Mouse (Mus musculus): Measurements from ENCODE around the gene 6030468B19Rik.
"Not testable (repeated sequence)": the region's sequence is repeated elsewhere in the genome, so short reads cannot be mapped to it uniquely, and the experiment has no call there.

The 6030468B19Rik gene

DNA sequence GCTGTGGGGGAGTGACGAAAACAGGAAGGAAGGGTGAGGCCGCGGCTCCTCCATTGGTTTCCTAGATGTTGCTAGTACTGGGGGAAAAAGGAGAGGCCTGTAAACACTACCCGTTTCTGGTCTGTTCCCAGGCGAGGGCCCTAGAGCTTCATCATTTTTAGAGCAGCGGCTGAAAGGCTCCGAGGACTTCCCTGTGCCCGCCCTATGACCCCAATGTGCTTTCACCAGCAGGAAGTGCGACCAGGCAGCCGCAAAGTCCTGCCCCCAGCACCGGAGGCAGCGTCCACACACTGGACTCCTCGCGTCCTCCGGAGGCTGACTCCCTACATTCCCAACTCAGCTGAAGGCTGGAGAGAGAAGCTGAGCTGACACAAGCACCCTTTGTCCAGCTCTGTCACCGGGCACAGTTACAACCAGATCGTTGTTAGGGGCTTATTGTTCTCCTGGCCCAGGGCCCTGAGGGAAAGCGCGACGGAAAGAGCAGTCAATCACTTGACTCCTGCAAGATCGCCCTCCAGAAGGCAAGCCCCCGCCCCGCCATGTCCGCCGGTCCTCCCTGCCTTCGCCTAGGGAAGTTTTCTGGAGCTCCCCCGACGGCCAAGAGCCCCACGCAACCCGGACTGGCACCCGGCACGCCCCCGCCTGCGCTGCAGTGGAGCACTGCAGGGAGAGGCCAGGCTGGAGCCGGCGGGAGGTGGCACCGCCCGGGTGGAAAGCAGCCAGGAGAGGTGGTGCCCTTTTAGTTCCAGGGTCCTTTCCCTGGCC, 17.8 kb upstream of the 6030468B19Rik start:
- no peak for DNase-seq

DNA sequence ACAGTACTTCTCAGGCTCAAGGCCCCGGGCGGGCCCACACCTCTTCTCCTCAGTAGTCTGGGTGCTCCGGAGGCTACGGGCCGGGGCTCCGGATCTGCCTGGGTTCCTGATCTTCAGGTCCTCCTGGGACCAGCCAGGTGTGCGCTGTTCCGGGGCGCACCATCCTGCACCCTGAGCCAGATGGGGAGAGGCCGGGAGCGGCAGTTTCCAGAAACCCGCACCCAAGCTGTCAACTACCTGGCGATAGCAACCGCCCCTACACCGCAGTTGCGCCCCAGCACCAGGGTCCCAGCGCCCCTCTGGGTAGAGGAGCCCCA, 17.3 kb upstream of the 6030468B19Rik start:
- DNase-seq: no peak

DNA sequence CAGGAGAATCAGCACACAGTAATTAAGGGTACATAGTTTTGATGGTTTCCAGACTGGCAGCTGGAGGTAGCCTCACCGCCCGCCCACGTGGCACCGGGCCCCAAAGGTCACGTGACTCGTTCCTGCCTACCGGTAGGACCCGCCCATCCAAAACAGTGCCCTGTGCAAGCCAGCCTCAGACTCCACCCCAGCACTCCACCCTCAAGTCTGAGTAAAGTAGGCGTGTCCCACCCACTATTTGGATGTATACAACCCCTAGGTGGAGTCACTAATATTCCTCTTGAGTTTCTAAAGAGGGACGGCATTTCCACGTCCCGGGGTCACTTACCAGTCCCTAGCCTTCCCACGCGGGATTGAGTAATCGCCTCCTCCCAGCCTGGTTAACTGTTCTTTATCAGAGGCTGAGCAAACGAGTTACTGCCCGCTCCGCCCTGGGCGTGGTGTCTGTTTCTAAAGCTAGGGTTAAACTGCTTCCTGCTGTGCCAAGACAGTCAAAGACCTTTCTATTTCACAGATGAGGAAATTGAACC, 16.8 kb upstream of the 6030468B19Rik start:
- DNase-seq: no peak

DNA sequence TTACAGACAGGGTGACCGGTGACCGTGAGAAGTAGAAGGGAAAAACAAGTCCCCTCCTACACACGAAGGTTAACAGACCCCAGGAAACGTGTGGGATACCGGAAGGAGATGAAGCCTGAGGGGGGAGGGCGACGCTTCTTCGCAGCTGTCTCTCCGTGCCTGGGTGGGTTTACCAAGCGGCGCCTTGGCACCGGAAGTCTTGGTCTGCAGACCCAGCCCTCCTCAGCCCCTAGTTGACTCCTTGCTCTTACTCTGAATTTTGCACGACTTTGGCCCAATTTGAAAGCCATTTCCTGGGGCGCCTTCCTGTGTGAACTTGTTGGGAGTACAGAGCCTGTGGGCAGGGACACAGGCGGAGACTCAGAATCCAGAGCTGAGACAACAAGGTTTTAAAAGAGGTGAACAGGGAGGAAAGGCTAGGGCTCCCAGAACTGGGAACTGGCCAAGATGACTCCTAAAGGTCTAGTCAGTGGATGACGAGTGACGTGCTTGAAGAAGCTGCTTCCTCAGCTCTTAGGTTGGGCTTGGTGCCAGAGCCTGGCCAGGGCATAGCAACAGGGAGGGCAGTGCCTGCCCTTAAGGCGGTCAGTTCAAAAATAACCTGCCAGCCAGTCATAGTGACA, 16.1 kb upstream of the 6030468B19Rik start:
- DNase-seq: no peak

DNA sequence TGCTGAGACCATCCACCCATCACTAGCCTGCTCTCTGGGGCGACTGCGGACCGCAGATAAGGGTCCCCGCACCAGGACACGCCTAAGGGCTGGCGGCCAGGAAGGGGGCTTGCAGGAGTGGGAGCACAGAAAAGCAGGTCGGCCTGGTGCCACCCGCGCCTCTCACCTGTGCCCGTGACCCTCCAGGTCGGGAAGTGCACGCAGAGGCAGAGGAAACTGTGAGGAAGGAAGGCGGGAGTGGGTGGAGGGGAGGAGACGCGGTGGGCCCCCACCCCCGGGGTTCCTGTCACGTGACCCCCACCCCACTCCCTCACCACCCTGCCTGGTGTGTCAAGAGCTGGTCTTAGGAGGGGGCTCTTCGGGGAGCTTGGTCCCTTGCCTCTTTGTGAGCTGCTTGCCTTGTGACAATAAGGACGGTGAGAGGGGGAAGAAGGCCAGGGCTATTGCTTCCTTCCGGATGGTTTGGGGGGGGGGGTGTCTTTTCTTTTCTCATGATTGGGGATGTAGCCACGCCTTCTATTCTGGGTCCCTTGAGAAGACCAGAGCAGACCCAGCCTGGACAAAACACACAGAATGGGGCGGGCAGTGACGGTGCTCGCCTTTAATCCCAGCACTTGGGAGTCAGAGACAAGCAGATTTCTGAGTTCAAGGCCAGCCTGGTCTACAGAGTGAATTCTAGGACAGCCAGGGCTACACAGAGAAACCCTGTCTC, 15.3 kb upstream of the 6030468B19Rik start, which contains the start of the genes Tmc8 and Tmc6:
Gene Tmc8 (plus strand): TSS at position 84 of the 712 bp plus-strand sequence.
Gene Tmc6 (minus strand): TSS at position 206 of the 712 bp plus-strand sequence.
- DNase-seq: no peak

DNA sequence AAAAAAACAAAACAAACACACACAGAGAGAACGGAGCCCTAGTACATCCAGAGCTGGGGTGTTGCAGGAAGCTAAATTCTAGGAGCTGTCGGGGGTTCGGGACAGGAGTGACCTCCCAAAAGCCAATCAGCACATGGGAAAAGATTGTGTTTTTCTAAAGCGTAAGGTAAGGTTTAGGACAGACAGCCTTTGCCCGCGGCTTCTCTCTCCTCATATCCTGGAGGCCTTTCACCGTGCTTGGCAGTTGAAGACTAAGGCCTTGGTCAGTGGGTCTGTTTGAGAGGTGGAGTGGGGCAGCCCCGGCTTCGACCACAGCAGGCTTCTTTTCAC, 14.8 kb upstream of the 6030468B19Rik start:
- DNase-seq: no peak

DNA sequence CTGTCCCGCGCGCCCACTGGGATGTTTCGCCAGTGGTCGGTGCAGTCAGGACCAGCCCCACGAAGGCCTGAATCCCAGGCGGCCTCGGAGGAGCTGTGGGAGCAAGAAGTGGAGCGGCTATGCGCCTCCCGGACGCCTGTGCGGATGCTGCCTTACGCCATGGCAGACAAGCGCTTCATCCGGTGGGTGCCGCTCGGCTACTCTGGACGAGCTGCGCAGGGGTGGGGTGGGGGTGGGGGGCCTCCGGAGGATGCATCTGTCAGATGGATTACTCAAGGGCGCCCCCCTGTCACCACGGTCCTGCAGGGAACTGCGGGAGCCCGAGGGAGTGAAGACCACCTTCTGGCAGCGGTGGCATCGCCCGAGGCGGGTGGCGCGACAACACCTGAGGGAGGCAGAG, 14.4 kb upstream of the 6030468B19Rik start:
- DNase-seq: no peak

DNA sequence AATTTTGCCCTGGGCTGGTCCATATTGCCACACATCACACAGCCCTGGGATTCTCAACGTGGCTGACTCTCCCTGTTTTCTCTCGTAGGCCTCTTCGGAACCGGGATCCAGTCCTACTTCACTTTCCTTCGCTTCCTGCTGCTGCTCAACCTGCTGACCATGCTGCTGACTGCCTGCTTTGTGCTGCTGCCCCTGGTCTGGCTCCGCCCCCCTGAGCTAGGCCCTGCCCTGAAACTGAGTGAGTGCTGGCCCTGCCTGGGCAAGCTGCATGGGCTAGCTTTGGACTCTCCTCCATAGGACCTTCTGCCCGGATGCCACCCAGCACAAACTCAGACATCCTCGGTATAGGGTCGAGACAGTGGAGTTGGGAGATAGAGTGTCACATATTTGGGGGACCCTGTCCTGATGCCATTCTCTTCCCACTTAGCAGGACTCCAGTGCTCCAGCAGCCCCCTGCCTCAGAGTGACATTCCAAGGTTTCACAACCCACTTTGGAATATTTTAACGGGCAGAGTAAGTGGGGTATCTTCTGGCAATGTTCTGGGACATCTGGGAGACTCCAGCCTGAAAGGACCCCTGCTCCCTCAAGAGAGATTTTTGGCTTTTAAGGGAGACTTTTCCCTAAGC, 13.7 kb upstream of the 6030468B19Rik start:
- DNase-seq: no peak

DNA sequence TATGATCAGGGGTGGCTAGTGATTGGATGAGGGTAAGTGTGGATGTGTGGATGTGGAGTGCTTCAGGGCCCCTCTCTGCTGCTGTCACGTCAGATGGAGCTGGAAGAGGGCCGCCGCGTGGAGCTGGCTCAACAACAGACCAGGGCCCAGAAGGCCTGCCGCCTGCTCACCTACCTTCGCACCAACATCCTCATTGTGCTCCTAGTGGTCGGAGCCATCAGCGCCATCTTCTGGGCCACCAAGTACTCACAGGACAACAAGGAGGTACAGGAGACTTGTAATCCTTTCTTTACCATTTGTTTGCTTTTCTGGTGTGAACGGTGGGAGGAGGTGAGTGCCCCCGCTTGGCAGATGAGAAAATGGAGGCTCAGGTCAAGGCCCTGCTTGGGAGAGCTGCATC, 11.2 kb upstream of the 6030468B19Rik start:
- peak; percentile 76 for DNase-seq

DNA sequence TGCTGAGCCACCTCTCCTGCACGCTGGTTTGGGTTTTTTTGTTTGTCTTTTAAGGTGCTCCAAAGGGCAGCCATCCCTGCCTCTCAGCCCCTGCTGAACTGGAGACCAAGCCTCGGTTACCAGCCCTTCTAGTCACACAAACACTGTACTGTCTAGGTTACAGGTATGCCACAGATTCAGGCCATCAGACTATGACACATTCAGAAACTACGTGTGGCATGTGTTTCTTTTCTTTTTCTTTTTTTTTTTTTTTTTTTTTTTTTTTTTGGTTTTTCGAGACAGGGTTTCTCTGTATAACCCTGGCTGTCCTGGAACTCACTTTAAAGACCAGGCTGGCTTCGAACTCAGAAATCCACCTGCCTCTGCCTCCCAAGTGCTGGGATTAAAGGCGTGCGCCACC, 9.0 kb upstream of the 6030468B19Rik start:
- DNase-seq: not testable (repeated sequence)

DNA sequence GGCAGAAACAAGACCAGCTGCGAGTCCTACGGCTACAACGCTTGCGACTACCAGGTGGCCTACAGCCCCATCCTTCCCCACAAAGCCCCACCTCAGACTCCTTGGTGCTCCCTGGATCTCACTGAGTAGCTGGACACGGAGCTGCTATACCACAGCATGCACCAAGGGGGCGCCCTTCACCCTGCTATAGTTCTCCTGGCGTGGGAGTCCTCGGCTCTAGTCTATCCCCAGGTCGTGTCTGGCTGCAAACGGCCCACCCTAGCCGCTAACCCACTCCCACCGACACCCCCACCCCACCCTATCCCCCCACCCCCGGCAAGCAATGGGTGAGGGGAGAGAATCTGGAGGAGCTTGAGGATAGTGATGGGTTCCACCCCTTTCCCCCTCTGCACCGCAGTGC, 7.2 kb upstream of the 6030468B19Rik start:
- DNase-seq: peak; percentile 45

DNA sequence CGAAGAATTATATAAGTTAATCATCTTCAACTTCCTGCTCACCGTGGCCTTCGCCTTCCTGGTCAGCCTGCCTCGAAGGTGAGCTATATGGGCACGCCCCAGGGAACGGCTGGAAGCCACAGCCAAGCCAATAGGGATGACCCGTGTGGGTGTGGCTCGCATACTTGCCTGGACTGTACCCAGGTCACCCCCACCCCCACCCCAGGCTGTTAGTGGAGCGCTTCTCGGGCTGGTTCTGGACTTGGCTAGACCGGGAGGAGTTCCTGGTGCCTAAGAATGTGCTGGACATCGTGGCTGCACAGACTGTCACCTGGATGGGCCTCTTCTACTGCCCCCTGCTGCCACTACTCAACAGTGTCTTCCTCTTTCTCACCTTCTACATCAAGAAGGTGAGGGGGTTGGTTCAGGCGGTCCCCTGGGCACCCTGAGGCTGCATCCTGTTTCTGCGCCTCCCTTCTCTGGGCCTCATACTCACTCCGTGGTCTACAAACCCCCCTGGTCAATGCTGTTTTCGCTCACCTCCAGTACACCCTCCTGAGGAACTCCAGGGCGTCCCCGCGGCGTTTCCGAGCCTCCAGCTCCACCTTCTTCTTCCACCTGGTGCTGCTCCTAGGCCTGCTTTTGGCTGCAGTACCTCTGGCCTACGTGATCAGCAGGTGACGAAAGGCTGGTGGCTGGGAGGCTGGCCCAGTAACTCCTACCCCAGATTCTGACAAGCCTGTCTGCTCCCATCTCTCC, 6.6 kb upstream of the 6030468B19Rik start:
- DNase-seq: no peak

DNA sequence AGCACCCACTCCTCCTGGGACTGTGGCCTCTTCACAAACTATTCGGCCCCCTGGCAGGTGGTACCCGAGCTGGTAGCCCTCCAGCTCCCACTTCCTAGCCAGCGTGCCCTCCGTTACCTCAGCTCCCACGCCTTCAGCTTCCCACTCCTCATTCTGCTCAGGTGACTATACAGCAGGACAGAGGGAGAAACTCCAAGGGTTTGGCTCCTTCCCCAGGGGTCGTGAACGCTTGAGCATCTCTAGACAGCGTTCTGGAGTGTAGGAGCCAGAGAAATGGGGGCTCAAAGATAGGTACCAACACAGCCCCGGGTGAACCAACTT, 6.1 kb upstream of the 6030468B19Rik start:
- no peak for DNase-seq

DNA sequence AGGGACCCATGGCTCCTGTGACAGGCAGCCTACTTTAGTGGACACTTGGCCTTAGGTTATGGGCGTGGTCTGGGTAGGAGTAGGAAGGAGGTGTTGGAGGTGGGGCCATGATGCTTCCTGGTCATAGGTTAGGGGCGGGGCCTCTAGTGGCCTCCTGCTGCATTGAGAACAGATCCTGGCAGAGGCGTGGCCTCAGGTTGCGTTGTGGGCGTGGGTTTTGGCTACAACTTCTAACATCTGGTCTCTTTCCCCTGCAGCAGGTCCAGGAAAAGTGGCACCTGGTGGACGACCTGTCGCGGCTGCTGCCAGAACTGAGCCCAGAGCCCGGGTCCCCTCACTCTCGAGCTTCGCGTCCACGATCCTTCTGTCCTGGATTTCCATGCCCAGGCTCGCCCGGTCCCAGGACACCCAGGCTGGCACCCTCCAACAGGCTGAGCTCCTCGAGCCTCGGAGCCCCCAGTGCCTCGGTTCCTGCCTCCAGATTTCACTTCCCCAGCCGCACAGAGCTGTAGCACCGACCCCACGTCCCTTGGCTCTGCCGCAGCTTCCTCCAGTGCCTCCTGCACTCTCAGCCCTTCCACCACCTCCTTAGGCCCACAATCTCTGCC, 5.1 kb upstream of the 6030468B19Rik start:
- DNase-seq: no peak

DNA sequence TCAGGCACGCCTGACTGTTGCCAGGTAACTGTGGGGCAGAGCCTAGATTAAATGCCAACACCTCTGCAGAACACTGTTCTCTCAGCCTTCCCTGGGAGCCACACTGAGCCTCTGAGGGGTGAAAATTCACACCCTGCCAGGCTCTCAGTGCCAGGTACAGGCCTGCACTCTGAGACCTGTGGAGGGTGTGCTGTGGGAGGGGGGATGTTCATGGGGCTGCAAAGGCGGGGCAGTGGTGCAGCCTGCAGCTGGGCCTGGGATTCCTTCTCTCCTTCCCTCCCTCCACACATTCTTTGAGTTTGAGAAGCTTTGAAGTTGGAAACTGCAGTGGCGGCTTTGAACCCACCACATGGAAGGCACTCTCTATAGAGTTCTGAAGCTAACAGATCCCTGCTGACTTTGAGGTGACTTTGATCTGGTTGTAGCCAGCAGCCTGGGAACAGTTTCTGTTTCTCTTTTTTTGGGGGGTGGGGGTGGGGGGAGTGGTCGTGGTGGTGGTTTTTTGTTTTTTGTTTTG, 3.4 kb upstream of the 6030468B19Rik start:
- DNase-seq: no peak

DNA sequence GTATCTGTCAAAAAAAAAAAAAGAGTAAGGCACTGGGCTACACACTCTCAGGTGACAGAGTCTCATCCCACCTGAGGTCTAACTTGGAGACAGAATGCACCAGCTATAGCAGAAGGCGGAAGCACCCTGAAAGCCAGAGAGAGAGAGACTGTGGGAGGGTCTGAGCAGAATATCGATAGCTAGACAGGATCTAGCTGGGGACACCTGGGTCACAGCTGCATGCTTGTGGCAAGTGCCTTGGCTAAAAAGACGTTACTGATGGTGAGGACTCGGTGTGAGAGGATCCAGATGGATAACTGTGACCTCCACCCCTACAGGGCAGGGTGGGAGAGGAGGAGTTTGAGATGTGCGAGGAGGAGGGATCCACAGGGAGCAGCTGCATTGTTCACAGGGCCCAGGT, 506 bp upstream of the 6030468B19Rik start:
- DNase-seq: no peak

DNA sequence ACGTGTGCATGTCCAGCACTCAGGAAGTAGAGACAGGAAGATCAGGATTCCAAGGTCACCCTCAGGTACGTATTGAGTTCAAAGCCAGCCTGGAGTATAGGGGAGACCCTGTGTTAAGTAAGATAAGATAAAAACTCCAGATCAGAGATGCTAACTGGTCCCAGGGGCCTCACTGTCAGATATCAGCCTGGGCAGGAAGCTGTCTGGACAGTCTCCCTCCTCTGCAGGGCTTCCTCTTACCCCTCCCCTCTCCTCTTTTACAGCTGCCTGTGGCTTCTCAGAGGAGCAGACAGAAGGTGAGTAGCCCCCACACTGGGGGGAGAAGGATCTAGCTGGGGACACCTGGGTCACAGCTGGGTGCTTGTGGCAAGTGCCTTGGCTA, 691 bp downstream of the 6030468B19Rik start:
- no peak for DNase-seq

DNA sequence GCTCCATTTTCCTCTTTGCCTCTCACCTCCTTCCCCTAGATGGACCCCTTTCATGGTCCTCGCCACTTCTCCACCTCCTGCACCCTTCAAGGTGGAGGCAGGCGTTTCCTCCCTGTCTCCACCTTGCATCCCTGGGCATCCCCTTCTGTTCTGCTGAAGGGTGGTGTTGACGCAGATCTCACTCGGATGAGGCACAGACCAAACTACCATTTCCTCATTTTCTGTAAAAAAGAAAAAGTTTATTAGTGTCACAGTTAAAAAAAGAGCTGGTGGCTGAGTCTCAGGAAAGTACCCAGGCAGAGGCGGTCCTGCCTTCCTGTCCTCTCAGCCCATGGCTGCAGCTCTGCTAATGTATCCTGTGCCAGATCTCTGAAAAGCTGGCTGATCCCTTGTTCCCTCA, 1.7 kb downstream of the 6030468B19Rik start:
- DNase-seq: no peak

DNA sequence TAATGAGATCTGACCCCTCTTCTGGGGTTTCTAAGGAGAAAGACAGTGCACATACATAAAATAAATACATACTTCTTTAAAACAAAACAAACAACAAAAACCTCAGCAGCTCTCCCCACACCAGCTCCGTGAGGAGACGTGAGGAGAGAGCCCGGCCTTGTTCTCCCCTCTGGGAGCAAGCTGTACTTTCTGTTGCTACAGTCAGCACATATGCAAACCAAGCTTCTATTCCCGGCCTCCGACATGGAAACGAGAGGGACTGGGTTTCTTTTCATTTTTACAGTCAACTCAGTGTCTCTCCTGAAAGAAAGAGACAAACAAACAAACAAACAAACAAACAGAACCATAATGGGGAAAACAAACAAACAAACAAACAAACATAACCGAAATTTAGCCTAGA, 2.6 kb downstream of the 6030468B19Rik start:
- no peak for DNase-seq

DNA sequence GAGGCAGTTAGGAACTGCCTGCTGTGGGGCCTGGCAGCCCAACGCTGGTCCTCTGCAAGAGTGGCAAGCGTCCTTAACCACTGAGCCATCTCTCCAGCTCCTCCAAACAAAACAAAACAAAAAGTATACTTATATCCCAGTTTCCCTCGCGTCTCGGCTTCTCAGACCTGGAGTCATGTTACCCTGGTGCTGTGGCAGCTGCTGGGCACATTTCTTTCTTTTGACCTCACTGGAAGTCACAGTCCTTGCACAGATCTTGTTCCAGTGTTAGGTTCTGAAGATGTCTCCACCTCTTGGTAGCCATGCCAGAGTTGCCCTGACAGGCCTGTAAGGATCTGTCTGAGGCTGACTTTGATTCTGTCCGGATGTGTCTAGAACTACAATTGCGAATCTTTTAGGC, 4.2 kb downstream of the 6030468B19Rik start:
- DNase-seq: no peak

DNA sequence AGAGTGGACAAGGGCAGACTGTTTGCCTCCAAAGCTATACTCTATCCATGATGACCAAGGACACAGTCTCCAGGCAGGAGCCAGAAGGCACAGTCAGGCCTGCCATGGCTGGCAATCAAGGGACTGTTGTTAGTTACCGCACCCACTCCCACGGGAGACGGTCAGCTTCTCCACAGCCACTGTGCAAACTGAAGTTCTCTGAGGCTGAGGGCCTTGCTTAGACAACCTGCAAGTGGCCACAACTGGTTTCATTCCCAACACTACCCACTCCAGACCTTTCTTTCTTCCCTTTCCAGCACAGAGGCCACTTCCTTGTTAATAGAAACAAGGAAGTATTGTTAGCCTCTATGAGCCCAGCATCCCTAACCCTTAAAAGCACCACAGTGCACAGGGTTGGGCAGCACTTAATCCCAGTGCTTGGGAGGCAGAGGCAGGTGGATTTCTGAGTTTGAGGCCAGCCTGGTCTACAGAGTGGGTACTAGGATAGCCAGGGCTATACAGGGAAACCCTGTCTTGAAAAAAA, 5.8 kb downstream of the 6030468B19Rik start:
- no peak for DNase-seq

DNA sequence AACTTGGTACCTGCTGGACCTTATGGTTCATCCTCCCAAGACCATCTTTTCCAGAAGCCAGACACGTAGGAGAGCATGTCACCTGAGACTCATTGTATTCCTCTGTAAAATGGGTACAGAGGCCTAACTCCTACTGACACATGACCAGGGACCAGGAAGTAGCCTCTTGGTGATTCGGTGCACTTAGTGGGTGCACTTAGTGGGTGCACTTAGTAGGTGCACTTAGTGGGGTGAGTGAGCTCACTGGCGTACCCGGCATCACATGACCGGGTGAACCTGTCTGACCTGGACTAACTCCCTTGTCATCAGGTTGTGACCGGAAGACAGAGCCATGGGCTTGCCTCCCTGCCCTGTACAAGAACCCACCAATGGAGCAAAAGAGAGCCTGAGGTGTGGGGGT, 9.3 kb downstream of the 6030468B19Rik start:
- no peak for DNase-seq
